Comparison of ENCODE assay signal across 14 mouse cellular contexts in genomic region chr2:166186244-166186948, GRCm38 (mm10). TPM values are rescaled to one million over a fixed set of nuclear protein-coding genes. Genes with fewer than 3 reads are reported as not detected.
DNase-seq lines count a peak whose midpoint lies in the region; ATAC-seq and TF ChIP-seq lines count a peak whose summit lies in the region.
"Had no signal": no experiment of that assay in that cellular context is flagged by ENCODE, and none has a peak within 500 bp of the region (broad histone marks: within the 10 kb centered on the region; RNA-seq: fewer than 3 reads in every experiment).

No protein-coding gene starts in this region.

- H3K4me3 ChIP-seq in heart, embryonic 13.5 days: no peak overlapping the region
- H3K4me3 ChIP-seq in embryonic facial prominence, embryonic 11.5 days (ENCODE audit: low read depth, low read length): no peak overlapping the region
- H3K4me3 ChIP-seq in kidney, adult 2 months (ENCODE audit: insufficient read depth, low read depth, low read length): no peak overlapping the region
- H3K4me3 ChIP-seq in limb, embryonic 14.5 days (replicated peaks; ENCODE audit: low read length): no peak overlapping the region

- 68% methylated on average over 16 of the region's 16 CpGs for WGBS in heart, embryonic 13.5 days
- WGBS in embryonic facial prominence, embryonic 11.5 days: 84% methylated on average over 16 of the region's 16 CpGs
- WGBS in kidney, adult 2 months: 55% methylated on average over 16 of the region's 16 CpGs
- 72% methylated on average over 16 of the region's 16 CpGs for WGBS in limb, embryonic 14.5 days

- TF ChIP-seq CTCF in kidney, adult 2 months (conservative IDR thresholded peaks at IDR 0.05; ENCODE audit: insufficient read depth, insufficient read length, low read depth, low read length): no peak

- peaks cover 45% of the 10 kb centered on the region for H3K4me1 ChIP-seq in heart, embryonic 13.5 days
- 0 out of 2 replicates have a peak, but pooled peaks cover 3% of the 10 kb centered on the region for H3K4me1 ChIP-seq in embryonic facial prominence, embryonic 11.5 days (ENCODE audit: control insufficient read depth, insufficient read depth, low read length)
- peaks cover 14% of the 10 kb centered on the region; the same call in 1 of the 2 replicates for H3K4me1 ChIP-seq in kidney, adult 2 months (ENCODE audit: control insufficient read depth, insufficient read depth, low read length)
- peaks cover 45% of the 10 kb centered on the region for H3K4me1 ChIP-seq in limb, embryonic 14.5 days (ENCODE audit: control insufficient read depth, insufficient read depth, low read length)

- H3K36me3 ChIP-seq in heart, embryonic 13.5 days: no peaks in the 10 kb centered on the region
- no peaks in the 10 kb centered on the region for H3K36me3 ChIP-seq in embryonic facial prominence, embryonic 11.5 days (replicated peaks; ENCODE audit: control insufficient read depth, insufficient read depth, low read depth, low read length)
- H3K36me3 ChIP-seq in kidney, adult 2 months (ENCODE audit: control insufficient read depth, insufficient read depth, low read length): no peaks in the 10 kb centered on the region
- no peaks in the 10 kb centered on the region for H3K36me3 ChIP-seq in limb, embryonic 14.5 days (ENCODE audit: control insufficient read depth, insufficient read depth, low read length)

- no peak overlapping the region for H3K9ac ChIP-seq in heart, embryonic 13.5 days
- no peak overlapping the region for H3K9ac ChIP-seq in embryonic facial prominence, embryonic 11.5 days (replicated peaks; ENCODE audit: low read length)
- H3K9ac ChIP-seq in limb, embryonic 14.5 days (ENCODE audit: low read depth, low read length, severe bottlenecking): no peak overlapping the region
- H3K9ac ChIP-seq: liver, embryonic 14.5 days had no signal

- no peaks in the 10 kb centered on the region for H3K9me3 ChIP-seq in heart, embryonic 13.5 days
- H3K9me3 ChIP-seq in embryonic facial prominence, embryonic 11.5 days (replicated peaks; ENCODE audit: control insufficient read depth, low read length): no peaks in the 10 kb centered on the region; the same call in 1 of the 2 replicates
- H3K9me3 ChIP-seq in limb, embryonic 14.5 days (ENCODE audit: control insufficient read depth, low read length): no peaks in the 10 kb centered on the region

- no peak for TF ChIP-seq POLR2A in kidney, adult 2 months (IDR thresholded peaks at IDR 0.05; ENCODE audit: low read depth, low read length)
- no peak for TF ChIP-seq POLR2A in limb, embryonic 14.5 days (IDR thresholded peaks at IDR 0.05; ENCODE audit: borderline replicate concordance, extremely low read depth, insufficient read depth, insufficient read length)

- DNase-seq in heart, adult 18-20 months: no peak
- no peak for DNase-seq in embryonic facial prominence, embryonic 11.5 days (ENCODE audit: low spot score)
- peak; percentile 88 for DNase-seq in kidney, adult 2 months
- no peak for DNase-seq in limb, embryonic 14.5 days (ENCODE audit: low spot score)
- DNase-seq in ovary, postnatal 10 days (ENCODE audit: low spot score): no peak
- DNase-seq: adrenal gland, postnatal 25 days; cerebellum, adult 9-10 months; gastrocnemius, postnatal 36 days; layer of hippocampus, adult 9-11 months had no signal

- no peak overlapping the region for H3K4me2 ChIP-seq in heart, embryonic 13.5 days
- no peak overlapping the region for H3K4me2 ChIP-seq in embryonic facial prominence, embryonic 11.5 days (ENCODE audit: low read depth, low read length)
- no peak overlapping the region for H3K4me2 ChIP-seq in limb, embryonic 14.5 days (replicated peaks; ENCODE audit: low read depth, low read length, severe bottlenecking)
- H3K4me2 ChIP-seq: midbrain, embryonic 11.5 days had no signal

- no peaks in the 10 kb centered on the region for H3K27me3 ChIP-seq in heart, embryonic 13.5 days (replicated peaks)
- no peaks in the 10 kb centered on the region for H3K27me3 ChIP-seq in embryonic facial prominence, embryonic 11.5 days (ENCODE audit: control insufficient read depth, insufficient read depth, low read length)
- no peaks in the 10 kb centered on the region for H3K27me3 ChIP-seq in kidney, adult 2 months (replicated peaks; ENCODE audit: control insufficient read depth, insufficient read depth, low read length)
- no peaks in the 10 kb centered on the region for H3K27me3 ChIP-seq in limb, embryonic 14.5 days (ENCODE audit: control insufficient read depth, insufficient read depth, low read length)

- ATAC-seq in heart, embryonic 13.5 days (ENCODE audit: extremely low read depth, insufficient number of reproducible peaks, low FRiP score, low TSS enrichment): no peak
- no peak for ATAC-seq in embryonic facial prominence, embryonic 11.5 days (replicated peaks; ENCODE audit: insufficient number of reproducible peaks, low FRiP score, low TSS enrichment, low read depth)
- ATAC-seq in limb, embryonic 14.5 days (ENCODE audit: low FRiP score, low read depth): no peak
- ATAC-seq in megakaryocyte progenitor cell, adult 5-6 weeks (replicated peaks; ENCODE audit: poor library complexity): no peak
- ATAC-seq in frontal cortex, adult (ENCODE audit: low TSS enrichment): no peak

- H3K27ac ChIP-seq in heart, embryonic 13.5 days (replicated peaks): peak overlapping the region; percentile 37; the same call in 1 of the 2 replicates
- H3K27ac ChIP-seq in embryonic facial prominence, embryonic 11.5 days (replicated peaks; ENCODE audit: low read depth, low read length): peak overlapping the region; percentile 32; the same call in 1 of the 2 replicates
- no peak overlapping the region; the same call in 1 of the 2 replicates for H3K27ac ChIP-seq in kidney, adult 2 months (ENCODE audit: insufficient read depth, low read depth, low read length)
- peak overlapping the region; percentile 59 for H3K27ac ChIP-seq in limb, embryonic 14.5 days (replicated peaks; ENCODE audit: low read depth, low read length)
- H3K27ac ChIP-seq: liver, embryonic 14.5 days had no signal

RNA-seq across cellular contexts. Expression of gene Sulf2, which starts 30.9 kb away (rescaled TPM):
- polyA plus RNA-seq in heart, embryonic 13.5 days (2015; fragmentation: Nextera tagmentation; extraction: Ambion mirVana): 87.6 and 91.3 TPM in 2 replicates
- 10 to 100 TPM; 39.7 to 40.6 TPM for total RNA-seq in heart, adult 18-20 months (2021)
- polyA plus RNA-seq in embryonic facial prominence, embryonic 11.5 days (2014; fragmentation: Nextera tagmentation; extraction: Ambion mirVana): 166 and 168 TPM in 2 replicates
- 18.6 and 23.8 TPM in 2 replicates for polyA plus RNA-seq in kidney, adult 2 months (2012; rRNA removed)
- 294 and 361 TPM in 2 replicates for polyA plus RNA-seq in limb, embryonic 14.5 days (2012; rRNA removed)
- 200 and 235 TPM in 2 replicates for polyA plus RNA-seq in limb, embryonic 14.5 days (2014; fragmentation: Nextera tagmentation; extraction: Ambion mirVana)
- total RNA-seq in megakaryocyte progenitor cell, adult 5-6 weeks (2015): 1.3 and 3.5 TPM in 2 replicates
- total RNA-seq in megakaryocyte progenitor cell, adult 5-6 weeks (2017): 0.88 and 1.5 TPM in 2 replicates
